Mouse (Mus musculus): ENCODE results near the gene Pnrc2.
A peak's percentile ranks its signal among the peaks of the same experiment; 100 is the strongest.

Pnrc2 gene

GRCm38 (mm10) chr4:135891539-135891938 lies 17.9 kb upstream of the Pnrc2 start:
- no peak for DNase-seq

- DNase-seq: peak; percentile 78 to 87
Measured at GRCm38 (mm10) chr4:135889884-135890283, 16.2 kb upstream of the Pnrc2 start.

GRCm38 (mm10) chr4:135889146-135889883 lies 15.7 kb upstream of the Pnrc2 start:
- no peak for DNase-seq

GRCm38 (mm10) chr4:135888448-135889057 lies 14.9 kb upstream of the Pnrc2 start:
- no peak for DNase-seq

- no peak for DNase-seq
Measured at GRCm38 (mm10) chr4:135886184-135886583, 12.5 kb upstream of the Pnrc2 start.

GRCm38 (mm10) chr4:135885676-135886075 lies 12.0 kb upstream of the Pnrc2 start:
- DNase-seq: no peak

GRCm38 (mm10) chr4:135884531-135884930 lies 10.9 kb upstream of the Pnrc2 start:
- no peak for DNase-seq

- no peak for DNase-seq
Measured at GRCm38 (mm10) chr4:135883881-135884516, 10.3 kb upstream of the Pnrc2 start.

- no peak for DNase-seq
Measured at GRCm38 (mm10) chr4:135883401-135883851, 9.8 kb upstream of the Pnrc2 start.

GRCm38 (mm10) chr4:135882023-135882422 lies 8.4 kb upstream of the Pnrc2 start:
- DNase-seq: no peak

GRCm38 (mm10) chr4:135880576-135880975 lies 6.9 kb upstream of the Pnrc2 start:
- DNase-seq: no peak

GRCm38 (mm10) chr4:135880018-135880417 lies 6.4 kb upstream of the Pnrc2 start:
- DNase-seq: no peak

- DNase-seq: no peak
Measured at GRCm38 (mm10) chr4:135879021-135879420, 5.4 kb upstream of the Pnrc2 start.

- no peak for DNase-seq
Measured at GRCm38 (mm10) chr4:135877742-135878141, 4.1 kb upstream of the Pnrc2 start.

GRCm38 (mm10) chr4:135876583-135877020 lies 3.0 kb upstream of the Pnrc2 start:
- DNase-seq: peak; percentile 61 to 63

GRCm38 (mm10) chr4:135875991-135876582 lies 2.4 kb upstream of the Pnrc2 start:
- DNase-seq: peak in 1 of 2 experiments; percentile 42

- DNase-seq: no peak
Measured at GRCm38 (mm10) chr4:135875546-135875945, 1.9 kb upstream of the Pnrc2 start.

- no peak for DNase-seq
Measured at GRCm38 (mm10) chr4:135874564-135875535, 1.2 kb upstream of the Pnrc2 start.

- no peak for DNase-seq
Measured at GRCm38 (mm10) chr4:135872589-135873391, 860 bp downstream of the Pnrc2 start.

GRCm38 (mm10) chr4:135872015-135872414 lies 1.6 kb downstream of the Pnrc2 start:
- DNase-seq: no peak
